Mouse (Mus musculus) neural tube, embryonic 13.5 days (tissue): ENCODE data around the gene Kdsr. TPM values are rescaled to one million over a fixed set of nuclear protein-coding genes. Genes with fewer than 3 reads are reported as not detected.

Experiments
- ATAC-seq: fragments of 200-750 bp; cut with Nextera tagmentation; 2 replicates; pipeline ENCODE4 v1.8.0; 2017; ENCODE audit warnings: low read depth, mild to moderate bottlenecking, moderate TSS enrichment, moderate library complexity
- H3K27ac ChIP-seq: fragments of 300-500 bp; sonication (generic); replicated peaks from 2 replicates; pipeline ENCODE4 v1.5.1; 2015; ENCODE audit warnings: moderate library complexity, mild to moderate bottlenecking, inconsistent platforms
- H3K27me3 ChIP-seq: fragments of 300-500 bp; sonication (generic); 2 replicates; pipeline ENCODE4 v1.6.1; 2015; ENCODE audit warnings: mild to moderate bottlenecking, inconsistent platforms
- H3K36me3 ChIP-seq: fragments of 300-500 bp; sonication (generic); 2 replicates; pipeline ENCODE4 v1.6.1; 2015; ENCODE audit warnings: mild to moderate bottlenecking, inconsistent platforms
- H3K4me1 ChIP-seq: fragments of 300-500 bp; sonication (generic); replicated peaks from 2 replicates; pipeline ENCODE4 v1.6.1; 2015; ENCODE audit warnings: inconsistent platforms
- H3K4me2 ChIP-seq: fragments of 300-500 bp; sonication (generic); 2 replicates; pipeline ENCODE4 v1.6.1; 2015; ENCODE audit warnings: inconsistent platforms, mild to moderate bottlenecking, moderate library complexity
- H3K4me3 ChIP-seq: fragments of 300-500 bp; sonication (generic); 2 replicates; pipeline ENCODE4 v1.5.1; 2015; ENCODE audit warnings: mild to moderate bottlenecking, inconsistent platforms
- H3K9ac ChIP-seq: fragments of 300-500 bp; sonication (generic); 2 replicates; pipeline ENCODE4 v1.6.1; 2015; ENCODE audit warnings: moderate library complexity, mild to moderate bottlenecking, inconsistent platforms
- H3K9me3 ChIP-seq: fragments of 300-500 bp; sonication (generic); 2 replicates; pipeline ENCODE4 v1.6.1; 2016; ENCODE audit warnings: inconsistent platforms
- WGBS: fragments of 180-500 bp; shearing (Covaris S2); methylation state at CpG from one replicate; pipeline ENCODE4 v1.1.7; 2015; 5-methylcytosine and 5-hydroxymethylcytosine counted together
- polyA plus RNA-seq: library from polyadenylated mRNA; unstranded; fragments of >200 nt; fragmentation: Nextera tagmentation; extraction: Ambion mirVana; gene quantifications from 2 replicates; pipeline ENCODE4 v1.2.1, GENCODE M21; 2015

Kdsr gene
- polyA plus RNA-seq, 1 experiment from 2014 or later = 11.3 TPM

DNA sequence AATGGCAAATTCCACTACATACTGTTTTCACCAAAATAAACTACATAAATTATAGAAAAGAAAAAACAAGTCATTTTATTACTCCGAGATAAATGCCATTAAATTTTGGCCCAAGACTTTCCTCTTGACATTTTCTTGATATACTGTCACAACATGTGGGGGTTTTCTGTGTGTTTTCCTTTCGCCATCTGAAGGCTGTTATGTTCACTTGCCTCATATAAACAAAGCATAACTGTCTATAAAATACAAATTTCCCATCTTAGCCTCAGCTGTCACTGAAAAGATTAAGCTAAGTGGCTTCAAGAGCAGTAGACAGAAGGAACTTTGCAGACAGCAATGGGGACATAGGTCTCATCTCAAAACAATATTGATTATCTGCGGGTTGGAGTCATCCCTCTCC, 4.8 kb upstream of the Kdsr start:
- no peak overlapping the region for H3K9ac ChIP-seq
- peaks cover 41% of the 10 kb centered on the region for H3K36me3 ChIP-seq
- ATAC-seq = no peak
- no peak overlapping the region for H3K27ac ChIP-seq
- no peaks in the 10 kb centered on the region for H3K4me1 ChIP-seq
- H3K9me3 ChIP-seq = no peaks in the 10 kb centered on the region
- H3K4me2 ChIP-seq = no peak overlapping the region
- H3K4me3 ChIP-seq = no peak overlapping the region
- WGBS = 93% methylated on average over 3 of the region's 3 CpGs
- no peaks in the 10 kb centered on the region for H3K27me3 ChIP-seq

DNA sequence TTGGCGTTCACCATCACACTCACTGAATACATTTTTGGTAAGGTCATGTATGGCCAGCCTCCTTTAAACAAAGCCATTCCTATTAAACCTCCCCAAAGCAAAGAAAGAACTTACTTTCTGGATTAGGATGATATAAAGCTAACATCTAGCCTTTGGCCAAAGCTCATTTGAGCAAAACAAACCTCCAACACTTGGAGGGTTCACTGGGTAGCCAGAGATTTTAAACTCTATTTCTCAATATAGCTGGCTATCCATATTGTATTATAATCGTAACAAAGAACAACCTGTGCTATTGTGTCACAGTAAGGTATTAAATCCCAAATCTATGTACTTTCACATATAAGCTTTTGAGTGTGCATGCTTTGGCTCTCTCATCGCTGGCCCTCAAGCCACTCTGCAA, 1.2 kb upstream of the Kdsr start:
- H3K9ac ChIP-seq = no peak overlapping the region
- WGBS = 87% methylated on average over 3 of the region's 3 CpGs
- no peaks in the 10 kb centered on the region for H3K9me3 ChIP-seq
- no peak overlapping the region for H3K4me3 ChIP-seq
- peaks cover 13% of the 10 kb centered on the region; the same call in 1 of the 2 replicates for H3K36me3 ChIP-seq
- H3K27ac ChIP-seq = no peak overlapping the region
- no peak for ATAC-seq
- peaks cover 15% of the 10 kb centered on the region for H3K4me1 ChIP-seq
- no peaks in the 10 kb centered on the region for H3K27me3 ChIP-seq
- peak overlapping the region; percentile 95; the same call in 1 of the 2 replicates for H3K4me2 ChIP-seq

DNA sequence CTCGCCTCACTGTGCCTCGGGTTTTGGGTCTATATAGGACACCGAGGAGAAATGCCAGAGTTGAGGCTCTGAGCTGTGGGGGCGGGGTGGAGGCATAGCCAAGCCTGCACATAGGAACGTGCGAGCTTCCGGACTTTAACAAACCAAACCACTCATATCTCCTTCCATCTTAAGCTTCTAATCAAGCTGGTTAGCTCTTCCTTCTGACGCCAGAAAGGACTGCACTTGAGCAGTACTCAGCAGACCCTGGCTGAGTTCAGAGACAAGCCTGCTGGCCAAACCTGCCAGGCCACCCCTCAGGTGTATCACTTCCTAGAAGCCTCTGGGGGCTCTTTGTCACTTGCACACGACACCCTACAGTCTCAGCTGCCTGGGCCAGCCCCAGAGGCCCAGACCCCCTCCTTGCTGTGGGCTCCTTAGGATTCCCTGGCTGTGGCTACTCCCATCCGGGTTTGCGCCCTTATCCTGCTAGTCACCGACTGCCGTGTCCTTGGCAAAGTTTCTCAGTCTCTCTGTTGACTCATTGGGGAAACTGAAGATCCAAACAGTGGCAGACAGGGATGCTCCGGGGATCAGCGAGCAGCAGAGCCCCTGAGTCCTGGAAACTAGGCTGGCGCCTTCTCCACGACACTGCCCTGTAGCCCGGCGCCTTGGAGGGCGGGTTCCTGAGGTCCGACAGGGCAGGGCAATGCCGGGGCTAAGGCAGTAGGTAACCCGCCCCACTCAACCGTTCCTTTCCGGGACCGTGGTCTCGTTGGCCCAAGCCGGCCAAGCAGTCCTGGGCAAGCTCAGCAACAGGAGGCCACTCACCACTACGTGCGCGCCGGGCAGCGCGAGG, 574 bp downstream of the Kdsr start:
- Histone ChIP-seq H3K4me1 (peaks cover 15% of the 10 kb centered on the region), H3K27ac (peak overlapping the region; percentile 89), H3K4me3 (peak overlapping the region; percentile 60), H3K4me2 (peak overlapping the region; percentile 95), H3K9ac (peak overlapping the region; percentile 77), H3K27me3 (no peaks in the 10 kb centered on the region), H3K9me3 (no peaks in the 10 kb centered on the region), H3K36me3 (peaks cover 10% of the 10 kb centered on the region)
- WGBS = 3% methylated on average over 34 of the region's 34 CpGs
- peak; percentile 40 for ATAC-seq

DNA sequence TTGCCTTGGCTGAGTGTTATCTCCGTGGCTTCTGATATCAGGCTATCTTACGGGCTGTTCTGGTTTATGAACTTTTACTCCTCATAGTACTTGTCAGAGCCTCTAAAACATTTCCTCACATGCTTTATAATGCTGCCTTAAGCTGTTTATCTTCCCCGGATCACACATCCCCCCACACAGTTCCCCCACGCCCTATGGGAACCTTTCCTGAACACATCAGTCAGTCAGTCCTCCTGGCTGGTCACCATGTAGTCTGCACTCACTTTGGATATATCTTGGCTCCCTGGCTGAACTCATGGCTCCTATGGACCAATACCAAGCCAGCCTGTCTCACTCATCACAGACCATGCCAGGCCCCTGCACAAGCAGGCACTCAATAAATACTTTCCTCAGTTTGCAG, 2.9 kb downstream of the Kdsr start:
- no peaks in the 10 kb centered on the region for H3K27me3 ChIP-seq
- H3K36me3 ChIP-seq = peaks cover 25% of the 10 kb centered on the region
- H3K4me2 ChIP-seq = no peak overlapping the region
- no peak overlapping the region for H3K4me3 ChIP-seq
- no peak for ATAC-seq
- no peak overlapping the region for H3K9ac ChIP-seq
- WGBS = 90% methylated on average over 4 of the region's 4 CpGs
- peaks cover 15% of the 10 kb centered on the region for H3K4me1 ChIP-seq
- no peaks in the 10 kb centered on the region for H3K9me3 ChIP-seq
- no peak overlapping the region for H3K27ac ChIP-seq

DNA sequence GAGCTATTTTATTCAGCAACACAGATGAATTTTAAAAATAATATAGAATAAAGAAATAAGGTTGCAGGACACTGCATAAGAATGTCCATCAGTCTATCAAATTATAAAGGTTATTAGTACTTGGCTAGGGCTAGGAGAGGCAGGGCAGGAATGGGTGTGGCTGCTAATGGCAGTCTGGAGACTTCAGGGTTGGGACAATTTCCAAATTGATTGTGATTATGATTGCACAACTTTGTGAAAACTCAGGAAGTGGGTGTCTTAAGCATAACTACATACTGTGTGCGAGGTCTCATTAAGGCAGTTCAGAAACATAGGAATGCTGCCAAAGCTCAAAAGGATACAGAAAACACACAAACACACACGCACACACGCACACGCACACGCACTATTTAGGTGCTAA, 7.5 kb downstream of the Kdsr start:
- Histone ChIP-seq H3K4me3 (no peak overlapping the region), H3K4me2 (no peak overlapping the region), H3K27me3 (no peaks in the 10 kb centered on the region), H3K4me1 (no peaks in the 10 kb centered on the region), H3K9ac (no peak overlapping the region), H3K36me3 (peaks cover 45% of the 10 kb centered on the region), H3K27ac (no peak overlapping the region), H3K9me3 (no peaks in the 10 kb centered on the region)
- 94% methylated on average over 5 of the region's 5 CpGs for WGBS
- ATAC-seq = no peak

DNA sequence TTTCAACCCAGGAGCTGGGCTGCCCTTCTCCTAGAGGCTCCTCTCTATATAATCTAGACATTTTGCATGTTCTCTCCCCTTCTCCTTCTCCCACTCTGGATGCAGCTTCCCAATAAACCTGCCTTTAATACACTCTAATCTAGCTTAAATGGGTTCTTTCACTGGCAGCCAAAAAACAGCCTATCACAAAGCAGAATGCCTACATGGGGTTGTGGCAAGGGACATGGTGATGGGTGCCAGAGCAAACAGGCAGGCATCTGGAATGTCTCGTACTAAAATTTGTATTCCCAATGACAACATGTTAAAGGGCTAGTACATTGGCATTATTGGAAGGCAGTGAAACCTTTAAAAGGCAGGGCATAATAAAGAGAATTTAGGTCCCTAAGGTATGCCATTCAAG, 8.9 kb downstream of the Kdsr start:
- Histone ChIP-seq H3K36me3 (peaks cover 59% of the 10 kb centered on the region), H3K4me2 (no peak overlapping the region), H3K4me3 (no peak overlapping the region), H3K9me3 (no peaks in the 10 kb centered on the region), H3K27ac (no peak overlapping the region), H3K4me1 (no peaks in the 10 kb centered on the region), H3K27me3 (no peaks in the 10 kb centered on the region), H3K9ac (no peak overlapping the region)
- 92% methylated on average over 1 of the region's 1 CpGs for WGBS
- ATAC-seq = no peak

DNA sequence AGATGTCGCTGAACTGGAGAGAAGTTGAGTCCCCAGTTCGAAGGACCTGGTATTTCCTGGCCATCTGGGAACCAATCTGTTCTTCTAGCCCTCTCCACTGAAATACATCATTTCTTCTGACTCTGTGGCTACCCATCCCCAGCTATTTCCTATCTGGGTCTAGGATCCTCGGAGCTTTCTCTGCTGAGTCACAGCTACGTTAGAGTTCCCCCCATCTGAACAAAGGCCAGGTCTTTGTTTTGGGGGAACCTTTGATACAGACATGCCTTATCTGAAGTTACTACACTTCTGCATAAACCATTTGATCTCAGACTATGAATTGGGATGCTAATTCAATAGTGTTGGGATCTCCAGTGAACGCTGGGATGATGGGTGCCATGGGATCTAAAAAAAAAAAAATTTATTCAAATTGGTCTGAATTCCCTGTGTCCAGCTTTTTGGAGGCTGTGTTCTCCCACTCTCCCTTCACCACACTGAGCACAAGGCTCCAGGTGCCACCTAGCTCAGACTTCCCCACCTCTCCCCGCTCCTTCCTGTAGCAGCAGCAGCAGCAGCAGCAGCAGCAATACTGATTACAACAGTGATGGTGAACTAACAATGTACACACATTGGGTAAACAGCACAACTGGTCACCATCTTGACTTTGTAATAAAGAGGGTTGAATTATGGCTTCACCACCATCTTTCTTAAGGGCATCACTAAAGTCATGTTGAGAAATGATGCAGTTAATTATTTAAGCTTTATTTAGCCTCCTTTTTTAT, 10.8 kb downstream of the Kdsr start:
- 90% methylated on average over 6 of the region's 6 CpGs for WGBS
- ATAC-seq = no peak
- H3K4me2 ChIP-seq = no peak overlapping the region
- no peaks in the 10 kb centered on the region for H3K9me3 ChIP-seq
- no peaks in the 10 kb centered on the region for H3K27me3 ChIP-seq
- H3K27ac ChIP-seq = no peak overlapping the region
- H3K4me1 ChIP-seq = no peaks in the 10 kb centered on the region
- no peak overlapping the region for H3K4me3 ChIP-seq
- H3K9ac ChIP-seq = no peak overlapping the region
- H3K36me3 ChIP-seq = peaks cover 49% of the 10 kb centered on the region

DNA sequence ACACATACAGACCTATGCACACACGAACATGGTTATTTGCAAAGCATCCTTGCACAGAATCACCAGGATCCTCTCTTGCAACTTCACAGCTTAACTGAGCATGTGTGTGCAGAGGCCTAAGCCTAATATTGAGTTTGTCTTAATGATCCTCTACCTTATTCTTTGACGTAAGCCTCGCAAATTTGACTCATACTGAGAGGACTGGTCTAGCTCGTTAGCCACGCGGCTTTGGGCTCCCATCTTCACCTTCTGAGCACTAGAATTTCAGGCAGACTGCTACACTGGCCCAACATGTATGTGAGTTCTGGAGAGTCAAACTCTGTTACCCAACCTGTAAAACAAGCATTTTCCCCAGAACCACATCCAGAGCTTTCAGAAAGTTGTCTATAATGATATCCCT, 16.5 kb downstream of the Kdsr start:
- WGBS = 89% methylated on average over 6 of the region's 6 CpGs

DNA sequence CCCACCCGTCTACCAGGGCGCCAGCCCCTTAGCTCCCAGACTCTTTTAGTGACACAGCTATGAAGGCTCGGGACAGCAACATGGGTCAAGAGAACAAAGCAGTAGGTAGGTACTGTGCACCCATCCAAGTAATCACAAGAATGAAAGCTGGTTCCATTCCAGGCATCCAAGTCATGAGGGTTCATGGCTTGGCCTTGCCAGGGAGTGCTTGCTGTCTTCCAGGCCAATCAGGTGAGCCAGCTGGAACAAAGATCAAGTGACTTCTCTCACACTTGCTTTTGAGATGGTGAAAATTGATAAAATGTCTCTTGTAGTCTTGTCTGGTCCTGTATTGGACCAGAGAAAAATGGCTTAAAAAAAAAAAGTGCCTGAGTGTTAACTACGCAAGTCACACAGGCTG, 18.8 kb downstream of the Kdsr start:
- Histone ChIP-seq H3K27ac (no peak overlapping the region), H3K27me3 (no peaks in the 10 kb centered on the region), H3K9ac (no peak overlapping the region), H3K4me2 (no peak overlapping the region), H3K4me1 (no peaks in the 10 kb centered on the region), H3K36me3 (peaks cover 31% of the 10 kb centered on the region), H3K4me3 (no peak overlapping the region), H3K9me3 (no peaks in the 10 kb centered on the region)
- WGBS = 95% methylated on average over 4 of the region's 4 CpGs
- no peak for ATAC-seq

More for the DNA sequence above, 16.5 kb downstream of the Kdsr start:
- H3K9ac ChIP-seq = no peak overlapping the region
- peaks cover 43% of the 10 kb centered on the region for H3K36me3 ChIP-seq
- ATAC-seq = no peak
- H3K4me1 ChIP-seq = no peaks in the 10 kb centered on the region
- H3K27ac ChIP-seq = no peak overlapping the region
- no peaks in the 10 kb centered on the region for H3K27me3 ChIP-seq
- no peak overlapping the region for H3K4me3 ChIP-seq
- no peaks in the 10 kb centered on the region for H3K9me3 ChIP-seq
- H3K4me2 ChIP-seq = no peak overlapping the region

DNA sequence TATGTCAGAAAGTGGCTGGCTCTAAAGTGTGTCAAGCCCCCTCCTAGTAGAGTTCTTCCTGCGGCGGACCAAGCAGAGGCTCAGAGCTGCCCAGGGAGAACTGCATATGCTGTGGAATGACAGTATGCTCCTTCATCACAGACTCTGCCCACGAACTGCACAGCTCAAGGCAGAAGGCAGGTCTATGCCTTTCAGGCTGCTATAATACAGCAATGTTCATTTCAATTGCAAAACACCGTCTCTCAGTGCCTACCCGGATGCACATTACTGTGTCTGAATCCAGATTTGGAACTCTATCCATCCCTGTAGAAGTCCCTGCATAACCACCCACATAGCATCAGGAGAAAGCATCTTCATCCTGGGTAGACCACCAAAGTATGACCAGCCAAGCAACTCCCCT, 19.7 kb downstream of the Kdsr start:
- Histone ChIP-seq H3K4me3 (no peak overlapping the region), H3K4me2 (no peak overlapping the region), H3K9me3 (no peaks in the 10 kb centered on the region), H3K27me3 (no peaks in the 10 kb centered on the region), H3K36me3 (peaks cover 31% of the 10 kb centered on the region), H3K4me1 (no peaks in the 10 kb centered on the region), H3K9ac (no peak overlapping the region), H3K27ac (no peak overlapping the region)
- 94% methylated on average over 5 of the region's 5 CpGs for WGBS
- ATAC-seq = no peak

DNA sequence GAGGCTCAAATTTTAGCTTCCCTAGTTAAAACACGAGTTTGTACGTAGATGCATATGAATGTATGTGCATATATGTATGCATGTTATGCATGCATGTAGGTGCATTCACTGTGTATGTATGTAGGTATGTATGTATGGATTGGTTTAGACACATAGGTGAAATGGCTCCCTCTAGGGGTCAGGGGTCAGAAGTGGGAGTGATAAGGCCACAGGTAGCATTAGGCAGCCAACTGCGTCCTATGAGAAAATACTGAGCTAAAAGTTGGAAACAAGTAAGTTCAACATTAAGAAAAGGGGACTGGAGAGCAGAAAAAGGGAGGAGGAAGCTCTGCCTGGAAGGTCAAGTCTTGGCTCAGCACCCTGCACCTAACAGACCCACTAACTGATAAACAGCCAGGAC, 21.4 kb downstream of the Kdsr start:
- no peak overlapping the region for H3K4me2 ChIP-seq
- 0 out of 2 replicates have a peak, but pooled peaks have one; percentile 47 for ATAC-seq
- no peaks in the 10 kb centered on the region for H3K9me3 ChIP-seq
- no peak overlapping the region for H3K9ac ChIP-seq
- no peaks in the 10 kb centered on the region for H3K27me3 ChIP-seq
- no peaks in the 10 kb centered on the region for H3K4me1 ChIP-seq
- WGBS = 73% methylated on average over 3 of the region's 3 CpGs
- H3K27ac ChIP-seq = no peak overlapping the region
- peaks cover 38% of the 10 kb centered on the region for H3K36me3 ChIP-seq
- H3K4me3 ChIP-seq = no peak overlapping the region

DNA sequence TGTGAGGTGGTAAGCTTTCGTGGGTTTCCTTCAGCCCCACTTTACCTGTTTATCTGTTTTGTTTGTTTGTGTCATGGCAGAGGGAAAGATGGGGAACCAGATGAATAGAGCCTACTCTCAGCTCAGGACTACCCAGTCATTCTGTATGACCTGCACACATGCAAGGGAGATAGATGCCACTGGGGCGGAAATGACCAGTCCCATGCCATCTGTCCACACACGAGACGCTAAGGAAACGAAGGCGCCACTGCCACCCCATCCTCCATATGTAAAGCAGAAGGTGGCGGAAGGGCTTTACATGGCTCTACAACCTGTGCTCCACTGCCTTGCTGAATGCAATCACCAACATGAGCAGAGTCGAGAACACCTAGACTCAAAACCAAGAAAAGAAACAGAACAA, 23.3 kb downstream of the Kdsr start:
- Histone ChIP-seq H3K27ac (no peak overlapping the region), H3K4me3 (no peak overlapping the region), H3K9ac (no peak overlapping the region), H3K4me1 (no peaks in the 10 kb centered on the region), H3K4me2 (no peak overlapping the region), H3K36me3 (peaks cover 29% of the 10 kb centered on the region), H3K27me3 (no peaks in the 10 kb centered on the region), H3K9me3 (no peaks in the 10 kb centered on the region)
- 95% methylated on average over 8 of the region's 8 CpGs for WGBS
- ATAC-seq = no peak
